Mouse (Mus musculus): ENCODE data around the gene Rbfox2.

DNA sequence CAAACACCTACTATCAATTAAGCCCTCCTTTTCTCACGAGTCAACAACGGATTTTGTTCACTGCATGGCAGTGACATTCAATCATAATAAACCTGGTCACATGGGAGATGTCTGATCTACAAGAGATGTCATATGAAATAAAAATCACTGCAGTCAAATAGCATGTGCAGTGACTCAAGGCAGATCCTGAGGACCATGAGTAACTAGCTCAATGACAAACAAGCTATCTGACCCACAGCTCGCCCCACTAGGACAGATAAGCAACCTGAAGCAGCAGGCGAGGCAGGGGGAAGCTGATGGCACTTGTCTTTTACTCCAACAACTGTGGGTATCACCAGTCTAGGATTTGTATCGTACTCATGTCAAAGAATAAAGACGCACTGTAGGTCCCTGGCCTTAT, 14.4 kb downstream of the Rbfox2 start:
- TF ChIP-seq CTCF (IDR thresholded peaks at IDR 0.05; ENCODE audit: extremely low read depth, insufficient read length, insufficient replicate concordance, low read depth, low read length) (no peak), POLR2A (IDR thresholded peaks at IDR 0.05; ENCODE audit: low read depth, low read length) (no peak)

Data from small intestine, adult 2 months (tissue).